Mouse (Mus musculus) ovary, postnatal 36 days (tissue): Measurements from ENCODE around the gene Hectd2.
A peak's percentile ranks its signal among the peaks of the same experiment; 100 is the strongest.

Source experiments
- DNase-seq: peaks from one replicate; pipeline ENCODE4 v3.0.0; 2022; ENCODE audit warnings: low spot score, mixed read lengths

The Hectd2 gene

GRCm38 (mm10) chr19:36554046-36554784 lies at the start of gene Hectd2:
Hectd2 (plus strand) TSS chr19:36554639.
- peak; percentile 68 for DNase-seq

GRCm38 (mm10) chr19:36504716-36505115 lies 49.7 kb upstream of the Hectd2 start:
- DNase-seq = no peak

DNA sequence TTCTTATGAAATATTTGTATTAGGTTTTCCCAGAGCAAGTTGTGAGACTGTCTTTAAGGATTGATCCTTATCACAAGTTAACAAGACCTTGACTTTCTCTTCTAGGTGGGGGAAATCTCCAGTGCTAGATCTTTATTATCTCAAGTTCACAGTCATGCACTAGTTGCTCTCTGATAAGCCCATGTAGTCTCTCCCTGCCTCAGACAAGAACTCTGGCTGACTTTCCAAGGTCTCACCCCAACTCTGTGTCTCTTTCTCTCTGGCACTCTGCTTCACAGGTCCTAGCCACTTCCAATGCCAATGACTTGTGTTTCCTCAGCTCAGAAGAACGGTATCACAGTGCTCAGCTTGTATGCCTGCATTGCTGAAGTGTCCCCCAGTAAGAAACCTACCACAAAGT lies 43.1 kb upstream of the Hectd2 start:
- DNase-seq = no peak

DNA sequence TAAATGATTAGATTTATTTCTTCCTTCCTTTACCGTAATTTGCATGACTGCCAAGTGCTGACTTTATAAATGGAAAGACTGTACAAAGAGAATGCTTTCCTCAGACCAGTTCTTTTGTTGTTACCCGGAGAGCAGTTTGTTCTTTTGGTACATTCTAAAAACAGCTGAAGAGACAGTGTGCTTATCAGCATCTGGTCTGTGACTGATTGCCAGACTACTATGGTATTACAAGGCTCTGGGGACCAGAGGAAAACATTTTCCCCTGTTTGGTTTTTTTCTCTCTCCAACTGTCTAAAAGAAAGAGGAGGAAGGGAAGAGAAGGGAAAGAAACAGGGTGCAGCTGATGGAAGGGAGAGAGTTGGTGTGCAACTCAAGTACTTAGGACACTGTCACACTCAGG lies 36.0 kb upstream of the Hectd2 start:
- DNase-seq = no peak

DNA sequence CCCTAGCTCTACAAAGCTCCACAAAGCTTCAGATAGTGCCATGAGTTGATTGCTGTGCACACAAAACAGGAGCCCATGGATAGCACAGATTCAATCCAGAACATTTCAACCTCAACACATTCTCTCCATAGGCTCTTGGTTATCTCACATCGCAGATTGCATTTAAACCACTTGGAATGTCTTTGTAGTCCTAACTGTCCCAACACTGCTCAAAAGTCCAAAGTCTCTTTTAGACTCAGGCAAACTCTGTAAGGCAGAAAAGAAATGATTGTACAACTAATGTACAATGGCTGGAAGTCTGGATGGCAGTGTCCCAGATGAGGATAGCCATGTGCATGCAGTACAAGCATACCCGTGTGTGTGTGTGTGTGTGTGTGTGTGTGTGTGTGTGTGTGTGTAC lies 32.9 kb upstream of the Hectd2 start:
- DNase-seq = no peak

GRCm38 (mm10) chr19:36522558-36523195 lies 31.8 kb upstream of the Hectd2 start:
- no peak for DNase-seq

- no peak for DNase-seq
These were observed 29.4 kb upstream of the Hectd2 start for GRCm38 (mm10) chr19:36525071-36525470.

DNA sequence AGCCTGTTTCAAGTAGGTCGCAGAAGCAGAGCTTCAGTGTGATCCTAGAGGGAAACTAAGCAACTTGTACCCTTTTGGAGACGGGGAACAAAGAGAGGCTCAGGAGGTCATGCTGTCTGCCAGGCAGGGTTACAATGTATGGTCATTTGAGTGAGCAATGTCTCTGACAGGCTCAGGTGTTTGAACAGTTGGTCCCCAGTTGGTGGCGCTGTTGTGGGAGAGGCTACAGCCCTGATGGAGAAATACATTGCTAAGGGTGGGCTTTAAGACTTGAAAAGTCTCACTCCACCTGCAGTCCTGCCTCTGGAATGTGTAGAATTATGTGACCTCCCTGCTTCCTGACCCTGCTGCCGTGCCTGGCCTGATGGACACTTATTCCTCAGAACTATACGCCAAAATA lies 21.4 kb upstream of the Hectd2 start:
- DNase-seq = no peak

- no peak for DNase-seq
These were observed 20.3 kb upstream of the Hectd2 start for GRCm38 (mm10) chr19:36534011-36534765.

GRCm38 (mm10) chr19:36534766-36535140 lies 19.7 kb upstream of the Hectd2 start:
- no peak for DNase-seq

- DNase-seq = no peak
These were observed 19.3 kb upstream of the Hectd2 start for GRCm38 (mm10) chr19:36535186-36535585.

DNA sequence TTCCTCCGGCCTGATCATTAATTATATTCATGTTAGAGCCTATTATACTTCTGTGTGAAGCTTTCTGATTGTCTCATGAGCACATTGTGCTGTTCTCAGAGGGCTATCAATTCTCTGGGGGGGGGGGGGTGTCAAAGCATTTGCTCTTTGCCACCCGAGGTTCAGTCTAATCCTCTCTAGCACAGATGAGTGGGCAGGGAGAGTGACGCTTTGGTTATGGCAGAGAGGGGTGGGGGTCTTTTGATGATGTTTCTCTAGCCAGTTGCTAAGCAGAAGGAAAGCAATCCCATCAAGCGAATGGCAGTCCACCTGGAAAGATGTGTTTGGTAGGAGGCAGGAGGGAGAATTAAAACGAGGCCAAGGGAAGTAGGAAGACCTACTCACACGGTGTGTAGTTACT lies 18.6 kb upstream of the Hectd2 start:
- no peak for DNase-seq

GRCm38 (mm10) chr19:36536929-36537328 lies 17.5 kb upstream of the Hectd2 start:
- DNase-seq = no peak

- no peak for DNase-seq
These were observed 15.9 kb upstream of the Hectd2 start for GRCm38 (mm10) chr19:36538528-36538927.

- no peak for DNase-seq
These were observed 15.1 kb upstream of the Hectd2 start for GRCm38 (mm10) chr19:36539311-36539710.

DNA sequence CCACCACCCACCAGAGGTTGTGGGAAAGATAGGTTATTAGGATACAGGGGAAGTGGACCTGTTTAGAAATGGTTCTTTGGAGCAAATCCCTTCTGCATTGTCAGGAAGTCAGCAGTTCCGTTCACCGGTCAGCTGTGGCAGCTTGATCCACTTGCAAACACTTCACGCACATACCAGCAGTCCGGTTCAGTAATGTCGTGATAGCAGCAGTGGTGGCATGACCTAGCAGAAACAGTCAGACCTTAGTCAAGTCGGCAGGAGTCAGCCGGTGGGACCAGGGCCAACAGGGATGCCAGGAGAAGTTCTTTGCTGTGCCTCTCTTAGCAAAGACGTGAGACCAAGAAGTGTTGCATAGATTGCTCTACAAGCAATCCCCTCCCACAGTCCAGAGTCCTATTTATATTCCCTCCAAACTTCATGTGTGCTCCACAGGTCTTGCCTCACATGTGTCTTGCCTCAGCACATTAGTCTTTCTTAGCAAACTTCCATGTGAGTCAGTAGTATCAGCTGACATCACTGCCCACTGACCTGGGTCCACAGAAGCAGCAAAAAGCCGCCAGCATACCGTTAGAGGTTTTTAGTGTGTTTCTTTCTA lies 14.3 kb upstream of the Hectd2 start:
- DNase-seq = no peak

- DNase-seq = no peak
These were observed 13.7 kb upstream of the Hectd2 start for GRCm38 (mm10) chr19:36540776-36541175.

- no peak for DNase-seq
These were observed 836 bp upstream of the Hectd2 start for GRCm38 (mm10) chr19:36553561-36554045.

DNA sequence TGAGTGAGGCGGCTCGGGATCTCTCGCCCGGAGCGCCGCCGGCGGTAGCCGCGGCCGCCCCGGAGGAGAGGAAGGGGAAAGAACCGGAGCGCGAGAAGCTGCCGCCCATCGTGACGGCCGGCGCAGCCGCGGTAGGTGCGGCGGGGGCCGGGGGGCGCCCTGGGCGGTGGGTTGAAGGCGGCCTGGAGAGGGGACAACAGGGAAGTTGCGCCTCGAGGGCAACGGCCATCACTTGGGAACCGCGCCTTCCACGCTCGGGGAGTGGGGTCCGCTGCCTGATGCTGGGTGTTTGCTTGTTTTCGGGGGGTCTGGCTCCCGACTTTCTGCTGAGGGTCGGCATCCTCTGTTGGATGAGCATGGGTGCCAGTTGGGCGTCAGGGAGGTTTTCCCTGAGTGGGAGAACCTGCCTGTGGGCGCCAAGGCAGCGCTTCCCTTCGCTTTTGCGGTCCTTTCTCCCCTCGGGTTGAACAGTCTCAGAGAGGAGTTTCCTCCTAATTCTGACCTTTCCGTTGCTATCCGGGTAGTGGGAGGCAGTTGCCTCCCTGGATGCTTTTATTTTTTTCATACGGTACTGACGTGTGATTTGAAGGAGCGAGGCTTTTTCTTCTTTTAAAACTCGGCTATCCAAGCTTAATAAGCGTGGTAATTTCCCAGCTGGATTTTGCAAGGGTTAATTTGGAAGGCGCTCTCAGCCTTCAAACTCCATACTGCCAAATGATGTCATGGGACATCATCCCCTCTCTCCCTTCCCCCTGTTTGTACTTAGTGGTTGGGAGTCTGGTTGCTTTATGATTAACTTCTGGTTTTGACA lies 551 bp downstream of the Hectd2 start:
- DNase-seq = no peak

- DNase-seq = no peak
These were observed 4.9 kb downstream of the Hectd2 start for GRCm38 (mm10) chr19:36559331-36559730.

DNA sequence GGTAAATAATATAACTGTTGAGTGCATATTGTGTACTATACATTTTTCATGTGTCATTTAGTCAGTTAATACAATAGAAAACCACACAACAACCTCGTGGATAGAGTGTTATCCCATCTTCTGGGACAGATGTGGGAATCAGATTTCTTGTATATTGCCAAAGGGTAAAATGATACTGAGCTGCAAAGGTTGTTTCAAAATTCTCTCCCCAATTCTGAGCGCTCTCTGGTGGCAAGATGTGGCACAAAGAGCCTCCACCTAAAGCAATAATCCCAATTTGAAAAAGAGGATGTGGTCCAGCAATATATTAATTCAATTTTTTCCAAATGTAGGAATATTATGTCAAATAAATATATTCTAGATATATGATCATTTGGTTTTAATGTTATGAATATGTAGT lies 5.7 kb downstream of the Hectd2 start:
- DNase-seq = no peak

GRCm38 (mm10) chr19:36561171-36561570 lies 6.7 kb downstream of the Hectd2 start:
- no peak for DNase-seq
